Mouse (Mus musculus): ENCODE measurements around the gene Slc51b. TPM values are rescaled to one million over a fixed set of nuclear protein-coding genes. Genes with fewer than 3 reads are reported as not detected.

The Slc51b gene
- total RNA-seq, 2 experiments from 2014 or later, result not detected

DNA sequence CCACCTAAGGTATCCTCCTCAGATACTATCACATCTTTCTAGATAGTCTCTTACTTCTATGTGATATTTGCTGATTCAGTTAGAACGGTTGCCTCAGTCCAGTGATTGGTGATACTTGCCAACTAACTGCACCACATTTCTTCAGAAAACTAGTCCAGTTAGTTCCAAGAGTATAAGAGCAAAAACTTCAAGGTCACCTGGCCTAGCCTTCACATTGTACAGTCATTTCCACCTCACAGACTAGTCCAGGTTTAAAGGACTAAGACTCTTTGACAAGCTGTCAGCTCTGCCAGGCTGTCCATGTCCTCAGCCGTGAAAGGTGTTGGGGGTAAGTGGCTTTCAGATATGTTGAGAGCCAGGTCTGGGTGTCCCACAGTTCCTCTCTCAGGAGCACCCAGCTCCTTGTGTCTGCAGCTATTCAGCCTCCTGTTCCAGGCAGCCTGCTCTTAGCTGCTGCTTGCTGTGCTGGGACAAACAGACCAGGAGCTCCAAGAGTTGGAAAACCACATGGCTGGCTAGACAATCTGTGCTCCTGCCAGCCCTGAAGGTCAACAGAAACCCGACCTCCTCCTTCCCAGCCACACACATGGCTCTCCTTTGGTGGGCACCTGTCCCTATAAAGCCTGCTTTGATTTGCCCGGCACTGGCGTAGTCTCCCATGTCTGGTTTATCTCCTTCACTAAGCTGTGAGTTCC, 48.1 kb downstream of the Slc51b start:
- DNase-seq (ENCODE audit: low spot score in 2 of 2), result no peak

DNA sequence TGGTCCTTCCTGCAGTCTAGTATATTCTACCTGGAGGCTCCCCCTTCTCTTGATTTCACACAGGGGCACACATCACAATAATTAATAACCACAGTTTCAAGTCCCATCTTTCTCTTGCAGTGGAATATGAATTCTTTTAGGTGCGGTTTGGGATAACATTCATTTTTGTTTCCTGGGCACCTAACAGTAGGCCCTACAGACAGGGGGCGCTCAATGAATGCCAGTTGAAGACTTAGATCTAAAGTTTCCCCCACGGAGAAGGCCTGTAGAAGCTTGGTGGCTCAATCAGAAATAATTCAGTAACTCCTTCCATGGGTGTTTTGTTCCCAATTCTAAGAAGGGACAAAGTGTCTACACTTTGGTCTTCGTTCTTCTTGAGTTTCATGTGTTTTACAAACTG, 50.3 kb downstream of the Slc51b start:
- DNase-seq (ENCODE audit: low spot score in 2 of 2), result no peak

DNA sequence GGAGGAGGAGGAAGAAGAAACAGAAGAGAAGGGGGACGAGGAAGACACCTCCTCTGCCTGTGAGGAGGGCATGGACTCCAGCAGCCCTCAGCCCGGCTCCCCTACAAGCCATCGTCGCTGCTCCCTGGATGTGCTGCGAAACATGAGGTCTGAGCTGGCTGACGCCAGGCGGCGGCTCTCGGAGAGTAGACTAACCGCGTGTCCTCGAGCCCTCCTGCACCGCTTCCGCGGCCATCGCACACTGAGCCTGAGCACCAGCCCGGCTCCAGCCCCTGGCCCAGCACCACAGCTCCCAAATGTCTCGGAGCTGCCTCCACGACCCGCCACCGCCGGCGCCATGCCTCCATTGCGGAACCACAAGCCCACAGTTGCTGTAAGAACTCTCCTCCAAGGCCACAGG, 51.0 kb downstream of the Slc51b start:
- no peak for DNase-seq (ENCODE audit: low spot score in 2 of 2)

DNA sequence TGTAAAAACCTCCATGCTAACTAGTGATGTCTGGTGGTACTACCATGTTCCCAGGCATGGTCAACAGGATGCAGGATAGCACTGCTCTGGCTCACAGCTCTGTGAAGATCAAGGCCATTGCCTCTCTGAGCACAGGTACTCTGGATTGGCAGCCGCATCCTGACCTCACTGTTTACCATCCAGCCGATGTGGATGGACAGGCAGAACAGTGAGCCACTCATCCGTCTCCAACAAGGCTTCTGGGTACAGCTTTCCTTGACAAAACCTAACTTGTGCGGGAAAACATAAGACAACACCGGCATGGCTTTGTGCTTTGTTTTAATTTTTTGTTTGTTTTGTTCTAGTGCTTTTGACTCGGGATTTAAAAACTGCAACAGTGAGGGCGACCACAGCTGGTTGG, 57.0 kb downstream of the Slc51b start:
- DNase-seq (ENCODE audit: low spot score in 2 of 2), result no peak

- no peak for DNase-seq (ENCODE audit: low spot score in 2 of 2)
Observed at GRCm38 (mm10) chr9:65363684-65364083, 59.1 kb downstream of the Slc51b start.

Other genes with a start within 250 kb of the Slc51b start
- 1 to 10 TPM; 4.1 TPM for gene Parp16, start 227.6 kb downstream of the Slc51b start, total RNA-seq (2021)
- gene Cilp, start 157.8 kb downstream of the Slc51b start, total RNA-seq (2021), result under 1 TPM; 0.07 to 0.14 TPM
- 10 to 100 TPM; 30.4 to 30.8 TPM for gene Clpx, start 128.7 kb downstream of the Slc51b start, total RNA-seq (2021)
- gene Pdcd7, start 76.9 kb downstream of the Slc51b start, total RNA-seq (2021), result 10 to 100 TPM; 22.4 to 27.2 TPM
- gene Ubap1l, start 61.9 kb downstream of the Slc51b start, total RNA-seq (2021), result 1 to 10 TPM; 3.8 to 6.5 TPM
- under 1 TPM; 0.21 to 0.25 TPM for gene Kbtbd13, start 31.3 kb downstream of the Slc51b start, total RNA-seq (2021)
- 1 to 10 TPM; 3.6 to 4.8 TPM for gene Rasl12, start 24.4 kb downstream of the Slc51b start, total RNA-seq (2021)
- 10 to 100 TPM; 18.4 to 18.8 TPM for gene Mtfmt, start 12.8 kb upstream of the Slc51b start, total RNA-seq (2021)
- 10 to 100 TPM; 25.4 to 27.1 TPM for gene Spg21, start 38.0 kb upstream of the Slc51b start, total RNA-seq (2021)
- gene Ankdd1a, start 97.2 kb upstream of the Slc51b start, total RNA-seq (2021), result 1 to 10 TPM; 1.7 to 1.9 TPM
- gene Plekho2, start 157.1 kb upstream of the Slc51b start, total RNA-seq (2021), result 1 to 10 TPM; 7.5 to 9.4 TPM
- under 1 TPM; 0.67 to 0.69 TPM for gene Pif1, start 164.2 kb upstream of the Slc51b start, total RNA-seq (2021)
- 1 to 10 TPM; 2.1 to 2.3 TPM for gene Rbpms2, start 206.7 kb upstream of the Slc51b start, total RNA-seq (2021)
- 100 to 1,000 TPM; 213 to 221 TPM for gene Oaz2, start 245.0 kb upstream of the Slc51b start, total RNA-seq (2021)